Mouse (Mus musculus): ENCODE measurements around the gene Bnc2. TPM values are rescaled to one million over a fixed set of nuclear protein-coding genes. Genes with fewer than 3 reads are reported as not detected.

Gene Bnc2
- polyA plus RNA-seq, 1 experiment from 2014 or later = 18.0 TPM

DNA sequence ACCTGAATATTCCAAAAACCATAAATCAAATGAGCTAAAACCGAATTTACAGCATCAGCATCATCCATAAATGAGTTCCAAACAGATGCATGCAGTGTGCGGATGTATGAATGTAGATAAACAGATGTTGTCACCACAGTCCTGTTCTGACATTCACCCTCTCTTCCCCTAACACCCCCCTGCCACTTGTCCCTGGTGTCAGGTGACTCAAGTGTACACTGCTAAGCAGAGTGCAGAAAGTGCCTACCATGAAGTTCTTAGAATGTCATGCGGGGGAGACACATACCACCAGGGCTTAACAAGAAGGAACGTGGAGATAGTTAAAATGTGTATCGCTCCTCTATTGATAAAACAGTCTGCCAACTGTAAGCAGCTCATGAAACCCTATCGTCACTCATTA, 396.9 kb downstream of the Bnc2 start:
- 79% methylated on average over 6 of the region's 6 CpGs for WGBS
- no peak overlapping the region for H3K9ac ChIP-seq
- H3K27me3 ChIP-seq = no peaks in the 10 kb centered on the region
- no peak overlapping the region for H3K4me2 ChIP-seq
- ATAC-seq (ENCODE audit: low FRiP score, low read depth) = no peak
- H3K27ac ChIP-seq (replicated peaks) = no peak overlapping the region
- no peaks in the 10 kb centered on the region for H3K36me3 ChIP-seq
- no peaks in the 10 kb centered on the region for H3K9me3 ChIP-seq
- no peaks in the 10 kb centered on the region for H3K4me1 ChIP-seq (replicated peaks)
- no peak overlapping the region for H3K4me3 ChIP-seq

DNA sequence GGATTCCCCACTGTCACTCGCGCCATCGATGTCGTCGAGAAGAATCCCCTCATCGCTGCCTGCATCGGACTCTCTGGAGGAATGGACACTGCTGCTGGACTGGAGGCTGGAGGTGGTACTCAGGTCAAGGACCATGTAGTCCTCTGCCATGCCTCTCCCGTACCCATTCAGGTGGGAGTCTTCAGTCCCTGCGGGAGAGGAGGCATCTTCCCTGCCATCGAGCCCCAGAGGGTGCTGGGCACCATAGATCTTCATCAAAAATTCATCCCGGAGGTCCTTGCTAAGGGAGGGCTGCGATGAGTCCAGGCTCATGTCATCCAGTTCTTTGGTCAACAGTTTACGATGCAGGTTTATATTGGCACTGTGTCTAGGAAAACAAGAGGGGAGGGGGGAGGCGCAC, 399.0 kb downstream of the Bnc2 start:
- Histone ChIP-seq H3K27me3 (no peaks in the 10 kb centered on the region), H3K4me2 (no peak overlapping the region), H3K27ac (replicated peaks) (no peak overlapping the region), H3K9ac (no peak overlapping the region), H3K4me1 (replicated peaks) (no peaks in the 10 kb centered on the region), H3K9me3 (no peaks in the 10 kb centered on the region), H3K36me3 (no peaks in the 10 kb centered on the region), H3K4me3 (no peak overlapping the region)
- ATAC-seq (ENCODE audit: low FRiP score, low read depth) = no peak; the same call in 1 of the 2 replicates
- WGBS = 86% methylated on average over 14 of the region's 14 CpGs

DNA sequence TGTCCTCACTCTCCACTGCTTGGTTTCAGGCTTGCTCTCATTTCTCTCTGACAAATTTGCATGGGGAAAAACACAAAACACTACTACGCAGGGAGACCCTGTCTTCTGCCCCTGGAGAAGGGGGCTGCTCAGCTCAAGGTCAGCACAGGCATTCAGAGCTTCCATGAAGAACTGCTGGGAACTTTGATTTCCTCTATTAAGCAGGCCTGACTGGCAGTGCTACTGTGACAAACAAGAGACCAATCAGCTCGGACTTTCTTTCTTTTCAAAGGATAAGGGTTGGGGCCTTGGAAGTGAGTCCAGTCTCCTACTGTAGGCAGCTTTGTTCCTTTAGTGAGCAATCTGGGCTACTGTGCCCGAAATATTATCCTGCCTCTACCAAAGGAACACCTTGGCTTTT, 400.9 kb downstream of the Bnc2 start:
- Histone ChIP-seq H3K36me3 (no peaks in the 10 kb centered on the region), H3K27me3 (no peaks in the 10 kb centered on the region), H3K4me1 (replicated peaks) (no peaks in the 10 kb centered on the region), H3K9ac (no peak overlapping the region), H3K9me3 (no peaks in the 10 kb centered on the region), H3K4me3 (no peak overlapping the region), H3K27ac (replicated peaks) (no peak overlapping the region), H3K4me2 (no peak overlapping the region)
- ATAC-seq (ENCODE audit: low FRiP score, low read depth) = no peak
- WGBS = 31% methylated on average over 3 of the region's 3 CpGs

DNA sequence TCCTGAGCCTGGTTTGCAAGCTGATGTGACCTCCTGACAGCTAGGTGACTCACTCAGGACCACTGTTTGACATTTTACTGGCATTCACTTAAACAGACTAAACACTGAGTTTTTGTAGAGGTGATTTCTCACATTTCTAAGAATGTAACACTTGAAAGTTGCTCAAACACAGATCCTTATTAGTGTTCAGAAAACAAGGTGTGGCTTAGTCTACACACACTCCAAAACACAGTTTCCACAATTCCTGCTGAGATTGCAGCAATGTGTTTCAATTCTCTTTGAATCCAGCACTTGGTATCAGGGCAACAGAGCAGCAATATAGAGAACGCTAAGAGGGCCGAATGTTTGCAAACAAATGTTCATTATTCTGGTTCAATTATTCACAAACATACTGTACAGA, 402.2 kb downstream of the Bnc2 start:
- Histone ChIP-seq H3K4me3 (no peak overlapping the region), H3K4me1 (replicated peaks) (no peaks in the 10 kb centered on the region), H3K9me3 (no peaks in the 10 kb centered on the region), H3K27ac (replicated peaks) (no peak overlapping the region), H3K9ac (no peak overlapping the region), H3K27me3 (no peaks in the 10 kb centered on the region), H3K36me3 (no peaks in the 10 kb centered on the region), H3K4me2 (no peak overlapping the region)
- WGBS = 66% methylated on average over 2 of the region's 2 CpGs
- no peak for ATAC-seq (ENCODE audit: low FRiP score, low read depth)

DNA sequence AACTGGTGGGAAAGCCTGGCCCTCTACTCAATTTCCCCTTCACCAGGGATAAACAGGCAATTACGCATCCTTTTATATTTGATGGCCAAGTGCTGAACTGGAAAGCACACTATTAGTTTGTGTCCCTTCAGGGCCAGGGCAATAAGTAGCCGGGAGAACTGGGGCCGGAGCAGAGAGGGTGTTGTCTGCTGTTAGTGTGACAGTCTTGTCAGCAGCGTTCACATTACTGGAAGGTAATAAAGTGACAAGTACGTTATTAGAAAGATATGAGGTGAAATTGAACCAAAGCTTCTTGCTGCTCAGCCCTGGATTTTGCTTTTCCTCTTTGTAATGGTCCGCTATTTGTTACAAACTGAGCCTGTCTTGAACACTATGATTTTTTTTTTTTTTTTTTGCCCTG, 405.2 kb downstream of the Bnc2 start:
- H3K4me2 ChIP-seq = no peak overlapping the region
- no peaks in the 10 kb centered on the region for H3K27me3 ChIP-seq
- H3K9me3 ChIP-seq = no peaks in the 10 kb centered on the region
- no peaks in the 10 kb centered on the region for H3K36me3 ChIP-seq
- H3K9ac ChIP-seq = no peak overlapping the region
- H3K4me1 ChIP-seq (replicated peaks) = 0 out of 2 replicates have a peak, but pooled peaks cover 2% of the 10 kb centered on the region
- 70% methylated on average over 6 of the region's 6 CpGs for WGBS
- no peak overlapping the region for H3K27ac ChIP-seq (replicated peaks)
- no peak overlapping the region for H3K4me3 ChIP-seq
- ATAC-seq (ENCODE audit: low FRiP score, low read depth) = no peak

DNA sequence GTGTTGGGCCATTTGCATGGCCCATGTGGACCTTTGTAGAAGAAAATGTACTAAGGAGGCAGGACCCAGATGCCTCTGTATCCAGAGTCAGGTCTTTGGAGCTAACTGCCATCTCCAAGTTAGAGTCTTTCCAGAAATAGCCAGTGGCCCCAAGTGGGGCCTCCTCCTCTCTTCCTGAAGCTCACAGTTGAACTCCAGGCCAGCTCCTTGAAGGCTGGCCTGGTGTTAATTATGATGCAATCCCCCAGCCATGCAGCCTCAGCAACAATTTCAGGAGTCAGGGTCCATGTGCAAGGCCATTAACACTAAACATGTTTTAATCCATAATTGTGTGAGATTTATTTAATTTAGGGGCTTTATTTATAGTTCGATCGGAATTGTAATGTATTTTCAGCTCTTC, 427.7 kb downstream of the Bnc2 start:
- Histone ChIP-seq H3K4me3 (no peak overlapping the region), H3K4me2 (no peak overlapping the region), H3K36me3 (no peaks in the 10 kb centered on the region), H3K4me1 (replicated peaks) (no peaks in the 10 kb centered on the region), H3K27me3 (no peaks in the 10 kb centered on the region), H3K9me3 (no peaks in the 10 kb centered on the region), H3K9ac (no peak overlapping the region), H3K27ac (replicated peaks) (no peak overlapping the region)
- no peak for ATAC-seq (ENCODE audit: low FRiP score, low read depth)
- WGBS = 94% methylated on average over 2 of the region's 2 CpGs

DNA sequence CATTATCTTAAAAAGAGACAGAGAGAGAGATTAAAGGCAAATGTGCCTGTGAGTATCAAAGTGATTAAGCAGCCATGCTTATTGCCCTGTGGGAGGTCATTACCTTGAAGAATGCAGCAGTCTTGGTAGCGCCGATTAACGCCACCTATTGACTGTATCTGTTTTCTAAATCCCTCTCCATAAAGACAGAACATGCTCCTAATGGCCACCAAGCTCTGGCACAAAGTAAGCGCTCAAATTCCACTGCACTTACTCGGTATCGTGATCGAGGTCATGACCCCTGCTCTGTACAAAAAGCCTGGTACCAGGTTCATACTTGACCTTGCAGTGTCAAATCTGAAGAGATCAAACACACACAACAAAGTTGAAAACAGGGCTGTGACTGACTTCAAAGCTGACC, 442.7 kb downstream of the Bnc2 start:
- Histone ChIP-seq H3K9ac (no peak overlapping the region), H3K9me3 (no peaks in the 10 kb centered on the region), H3K27me3 (no peaks in the 10 kb centered on the region), H3K36me3 (no peaks in the 10 kb centered on the region), H3K27ac (replicated peaks) (no peak overlapping the region), H3K4me2 (no peak overlapping the region), H3K4me1 (replicated peaks) (no peaks in the 10 kb centered on the region), H3K4me3 (no peak overlapping the region)
- 78% methylated on average over 7 of the region's 7 CpGs for WGBS
- ATAC-seq (ENCODE audit: low FRiP score, low read depth) = no peak

DNA sequence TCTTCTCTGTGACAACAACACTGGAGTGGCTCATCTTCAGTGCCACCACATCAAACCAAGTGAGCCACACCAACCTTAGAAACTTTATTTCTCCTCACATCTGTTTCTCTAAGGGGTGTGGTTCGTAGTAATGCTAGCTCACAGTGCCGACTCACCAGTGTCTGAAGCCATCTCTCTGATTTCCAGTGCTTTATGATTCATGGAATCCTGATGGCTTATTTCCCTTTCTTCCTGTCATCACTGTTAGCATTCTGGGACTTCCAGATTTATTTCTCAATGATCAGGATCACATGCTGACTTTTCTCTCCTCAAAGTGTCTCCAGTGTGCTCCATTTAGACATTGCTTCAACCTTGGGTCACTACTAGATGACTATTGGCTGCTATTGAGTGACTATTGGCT, 443.8 kb downstream of the Bnc2 start:
- H3K4me1 ChIP-seq (replicated peaks) = no peaks in the 10 kb centered on the region
- no peaks in the 10 kb centered on the region for H3K9me3 ChIP-seq
- H3K4me2 ChIP-seq = no peak overlapping the region
- H3K27ac ChIP-seq (replicated peaks) = no peak overlapping the region
- no peak for ATAC-seq (ENCODE audit: low FRiP score, low read depth)
- WGBS = 92% methylated on average over 2 of the region's 2 CpGs
- H3K27me3 ChIP-seq = no peaks in the 10 kb centered on the region
- H3K36me3 ChIP-seq = no peaks in the 10 kb centered on the region
- H3K9ac ChIP-seq = no peak overlapping the region
- no peak overlapping the region for H3K4me3 ChIP-seq

DNA sequence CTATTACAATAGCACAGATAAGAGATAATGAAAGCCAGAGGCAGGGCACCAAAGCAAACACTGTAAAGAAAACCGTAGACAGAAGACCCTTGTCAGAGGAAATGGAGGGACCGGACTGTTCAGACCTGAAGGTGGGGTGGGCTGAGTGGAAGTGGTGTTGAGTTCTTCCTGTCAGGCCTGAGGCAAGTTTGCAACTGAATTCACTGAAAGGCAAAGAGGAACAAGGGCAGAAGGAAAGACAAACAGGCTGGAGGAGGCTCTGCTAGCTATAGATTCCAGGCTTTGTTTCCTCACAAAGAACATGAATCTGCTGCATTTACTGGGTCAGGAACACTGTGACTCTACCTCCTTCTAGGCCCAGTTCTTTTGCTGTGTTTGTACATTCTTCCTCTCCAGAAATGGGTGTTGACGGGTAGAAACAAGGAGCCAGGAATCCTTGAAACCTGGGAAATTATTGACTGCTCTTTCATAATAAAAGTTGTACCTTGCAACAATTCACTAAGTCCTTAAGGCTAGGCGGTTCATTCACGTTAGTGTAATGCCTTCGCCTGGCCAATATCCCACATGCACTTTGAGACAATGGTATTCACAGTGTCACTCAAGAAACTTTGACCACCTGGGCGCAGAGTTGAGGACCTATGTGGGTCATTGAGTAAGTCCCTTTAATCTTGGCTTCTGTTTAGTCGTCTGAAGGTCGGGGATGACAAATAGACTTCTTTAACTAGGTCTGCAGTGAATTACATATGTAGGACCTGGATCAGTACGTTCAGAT, 445.7 kb downstream of the Bnc2 start:
- H3K4me2 ChIP-seq = no peak overlapping the region
- no peak overlapping the region for H3K9ac ChIP-seq
- no peaks in the 10 kb centered on the region for H3K9me3 ChIP-seq
- no peak overlapping the region for H3K27ac ChIP-seq (replicated peaks)
- no peaks in the 10 kb centered on the region for H3K36me3 ChIP-seq
- no peak overlapping the region for H3K4me3 ChIP-seq
- WGBS = 80% methylated on average over 10 of the region's 10 CpGs
- no peaks in the 10 kb centered on the region for H3K4me1 ChIP-seq (replicated peaks)
- no peaks in the 10 kb centered on the region for H3K27me3 ChIP-seq
- ATAC-seq (ENCODE audit: low FRiP score, low read depth) = no peak

DNA sequence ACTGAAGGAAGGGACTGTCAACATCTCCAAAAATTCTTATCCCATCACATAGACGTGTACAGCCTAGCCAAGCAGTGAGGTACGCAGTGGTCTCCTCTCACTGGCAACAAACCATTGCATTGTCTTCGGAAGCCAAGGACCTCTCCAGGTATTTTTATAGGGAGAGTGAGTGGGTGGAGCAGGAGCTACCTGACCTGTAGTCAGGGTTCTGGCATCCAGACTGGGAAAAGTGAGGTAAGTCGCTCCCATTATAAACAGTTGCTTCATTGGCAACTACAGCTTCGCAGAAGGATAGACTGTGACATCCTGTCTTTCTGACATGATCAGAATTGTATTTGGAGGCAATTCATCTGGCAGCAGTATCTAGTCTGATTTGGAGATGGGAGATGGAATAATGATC, 446.5 kb downstream of the Bnc2 start:
- H3K4me3 ChIP-seq = no peak overlapping the region
- no peak overlapping the region for H3K27ac ChIP-seq (replicated peaks)
- no peak overlapping the region for H3K9ac ChIP-seq
- no peaks in the 10 kb centered on the region for H3K4me1 ChIP-seq (replicated peaks)
- H3K4me2 ChIP-seq = no peak overlapping the region
- WGBS = 93% methylated on average over 5 of the region's 5 CpGs
- no peak for ATAC-seq (ENCODE audit: low FRiP score, low read depth)
- no peaks in the 10 kb centered on the region for H3K36me3 ChIP-seq
- H3K9me3 ChIP-seq = no peaks in the 10 kb centered on the region
- H3K27me3 ChIP-seq = no peaks in the 10 kb centered on the region

Other genes starting within 250 kb of the Bnc2 start
- 4.2 and 6.7 TPM in 2 replicates for gene Cntln, start 209.0 kb upstream of the Bnc2 start, polyA plus RNA-seq (2015; fragmentation: Nextera tagmentation; extraction: Ambion mirVana)